Mouse (Mus musculus): ENCODE measurements around the gene Lgmn. TPM values are rescaled to one million over a fixed set of nuclear protein-coding genes. Genes with fewer than 3 reads are reported as not detected.

Lgmn gene
- 127 and 141 TPM in 2 replicates for polyA plus RNA-seq (2015; fragmentation: Nextera tagmentation; extraction: Ambion mirVana)

DNA sequence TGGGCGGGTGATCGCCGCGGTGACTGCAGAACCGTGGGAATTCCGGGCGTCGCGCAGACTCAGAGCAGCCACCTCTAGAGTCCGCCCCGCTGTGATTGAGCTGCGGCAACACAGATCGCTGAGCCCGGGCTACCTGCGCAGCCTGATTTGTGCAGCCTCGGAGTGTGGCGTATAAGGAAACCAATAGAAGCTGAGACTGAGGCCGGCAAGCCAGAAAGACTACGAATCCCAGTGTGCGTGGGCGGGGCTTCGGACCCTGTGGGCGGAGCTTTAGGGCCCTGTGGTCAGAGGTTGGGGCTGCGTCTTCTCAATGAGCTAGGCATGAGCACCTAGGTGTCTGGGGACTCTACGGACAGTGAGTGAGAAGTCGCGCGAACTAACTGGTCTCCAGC is at the start of gene Lgmn:
Gene Lgmn (minus strand): TSS at position 182 of the 392 bp plus-strand sequence.
- peak; percentile 100 for ATAC-seq

DNA sequence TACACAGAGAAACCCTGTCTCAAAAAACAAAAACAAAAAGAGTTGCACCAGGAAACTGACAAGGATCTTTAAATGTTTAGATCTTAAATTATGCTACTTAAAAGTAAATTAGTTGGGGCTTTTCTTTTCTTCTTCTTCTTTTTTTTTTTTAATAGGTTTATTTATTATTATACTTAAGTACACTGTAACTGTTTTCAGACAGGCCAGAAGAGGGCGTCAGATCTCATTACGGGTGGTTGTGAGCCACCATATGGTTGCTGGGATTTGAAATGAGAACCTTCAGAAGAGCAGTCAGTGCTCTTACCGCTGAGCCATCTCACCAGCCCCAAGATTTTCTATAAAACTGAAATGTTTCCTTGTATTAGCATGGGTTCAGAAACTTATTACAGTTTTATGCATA is 45.3 kb upstream of the Lgmn start:
- Histone ChIP-seq H3K4me3 (ENCODE audit: low read length) (no peak overlapping the region), H3K4me1 (ENCODE audit: control insufficient read depth, insufficient read depth, low read depth, low read length) (no peaks in the 10 kb centered on the region), H3K27ac (ENCODE audit: low read depth, low read length) (no peak overlapping the region), H3K9me3 (ENCODE audit: control insufficient read depth, low read length) (no peaks in the 10 kb centered on the region), H3K9ac (ENCODE audit: low read depth, low read length) (no peak overlapping the region), H3K36me3 (ENCODE audit: control insufficient read depth, insufficient read depth, low read length) (peaks cover 54% of the 10 kb centered on the region), H3K27me3 (replicated peaks; ENCODE audit: control insufficient read depth, insufficient read depth, low read length) (no peaks in the 10 kb centered on the region), H3K4me2 (ENCODE audit: low read length) (no peak overlapping the region)
- WGBS: 67% methylated on average over 3 of the region's 3 CpGs
- ATAC-seq: no peak

More for the DNA sequence above, at the start of gene Lgmn:
- Histone ChIP-seq H3K9ac (ENCODE audit: low read depth, low read length) (peak within 1 kb of the TSS; percentile 81), H3K9me3 (ENCODE audit: control insufficient read depth, low read length) (no peaks in the 10 kb centered on the region), H3K36me3 (ENCODE audit: control insufficient read depth, insufficient read depth, low read length) (no peaks in the 10 kb centered on the region), H3K4me2 (ENCODE audit: low read length) (peak within 1 kb of the TSS; percentile 75), H3K27me3 (replicated peaks; ENCODE audit: control insufficient read depth, insufficient read depth, low read length) (no peaks in the 10 kb centered on the region), H3K27ac (ENCODE audit: low read depth, low read length) (peak within 1 kb of the TSS; percentile 87), H3K4me1 (ENCODE audit: control insufficient read depth, insufficient read depth, low read depth, low read length) (peaks cover 10% of the 10 kb centered on the region), H3K4me3 (ENCODE audit: low read length) (peak within 1 kb of the TSS; percentile 78)
- WGBS: 0% methylated on average over 28 of the region's 28 CpGs

DNA sequence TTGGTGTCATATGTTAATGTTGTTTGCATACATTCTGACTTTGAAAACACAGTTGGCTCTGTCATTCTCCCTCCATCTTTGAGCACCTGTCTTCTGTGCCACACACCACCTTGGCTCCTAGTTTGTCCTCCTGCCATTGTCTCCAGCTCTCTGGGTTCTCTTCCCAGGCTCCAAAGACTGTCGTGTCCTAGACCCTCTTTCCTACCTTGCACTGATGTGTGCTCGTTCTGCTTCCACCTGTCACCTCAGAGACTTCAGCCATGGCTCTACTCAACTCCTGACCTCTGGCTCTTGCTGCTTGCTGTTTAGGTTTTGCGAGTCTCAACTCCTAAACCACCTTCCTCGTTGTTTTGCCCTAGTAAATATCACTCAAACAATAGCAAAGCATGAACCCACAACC is 40.9 kb upstream of the Lgmn start:
- Histone ChIP-seq H3K9ac (ENCODE audit: low read depth, low read length) (no peak overlapping the region), H3K27ac (ENCODE audit: low read depth, low read length) (no peak overlapping the region), H3K36me3 (ENCODE audit: control insufficient read depth, insufficient read depth, low read length) (peaks cover 41% of the 10 kb centered on the region), H3K4me3 (ENCODE audit: low read length) (no peak overlapping the region), H3K27me3 (replicated peaks; ENCODE audit: control insufficient read depth, insufficient read depth, low read length) (no peaks in the 10 kb centered on the region), H3K9me3 (ENCODE audit: control insufficient read depth, low read length) (no peaks in the 10 kb centered on the region), H3K4me2 (ENCODE audit: low read length) (no peak overlapping the region), H3K4me1 (ENCODE audit: control insufficient read depth, insufficient read depth, low read depth, low read length) (no peaks in the 10 kb centered on the region)
- ATAC-seq: no peak
- WGBS: 96% methylated on average over 4 of the region's 4 CpGs

DNA sequence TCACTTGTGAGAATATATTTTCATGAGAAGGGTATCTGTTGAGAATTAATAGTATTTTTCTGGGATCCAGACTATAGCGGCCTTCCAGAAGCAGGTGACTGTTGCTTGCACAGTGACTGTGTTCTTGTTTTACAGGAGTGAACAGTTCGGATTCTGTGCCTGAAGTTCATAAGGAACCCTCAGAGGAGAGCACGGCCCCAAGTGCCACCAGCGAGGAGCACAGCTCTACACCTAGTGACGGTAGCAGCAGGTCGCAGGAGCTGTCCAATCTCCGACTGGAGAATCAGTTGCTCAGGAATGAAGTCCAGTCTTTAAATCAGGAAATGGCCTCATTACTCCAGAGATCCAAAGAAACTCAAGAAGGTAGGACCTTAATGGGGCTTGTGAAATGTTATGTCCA is 34.8 kb upstream of the Lgmn start:
- H3K4me3 ChIP-seq (ENCODE audit: low read length): no peak overlapping the region
- no peak overlapping the region for H3K9ac ChIP-seq (ENCODE audit: low read depth, low read length)
- no peak overlapping the region for H3K27ac ChIP-seq (ENCODE audit: low read depth, low read length)
- peaks cover 6% of the 10 kb centered on the region for H3K4me1 ChIP-seq (ENCODE audit: control insufficient read depth, insufficient read depth, low read depth, low read length)
- H3K4me2 ChIP-seq (ENCODE audit: low read length): no peak overlapping the region
- no peaks in the 10 kb centered on the region for H3K9me3 ChIP-seq (ENCODE audit: control insufficient read depth, low read length)
- H3K27me3 ChIP-seq (replicated peaks; ENCODE audit: control insufficient read depth, insufficient read depth, low read length): no peaks in the 10 kb centered on the region
- H3K36me3 ChIP-seq (ENCODE audit: control insufficient read depth, insufficient read depth, low read length): peaks cover 27% of the 10 kb centered on the region
- 91% methylated on average over 7 of the region's 7 CpGs for WGBS
- no peak for ATAC-seq

DNA sequence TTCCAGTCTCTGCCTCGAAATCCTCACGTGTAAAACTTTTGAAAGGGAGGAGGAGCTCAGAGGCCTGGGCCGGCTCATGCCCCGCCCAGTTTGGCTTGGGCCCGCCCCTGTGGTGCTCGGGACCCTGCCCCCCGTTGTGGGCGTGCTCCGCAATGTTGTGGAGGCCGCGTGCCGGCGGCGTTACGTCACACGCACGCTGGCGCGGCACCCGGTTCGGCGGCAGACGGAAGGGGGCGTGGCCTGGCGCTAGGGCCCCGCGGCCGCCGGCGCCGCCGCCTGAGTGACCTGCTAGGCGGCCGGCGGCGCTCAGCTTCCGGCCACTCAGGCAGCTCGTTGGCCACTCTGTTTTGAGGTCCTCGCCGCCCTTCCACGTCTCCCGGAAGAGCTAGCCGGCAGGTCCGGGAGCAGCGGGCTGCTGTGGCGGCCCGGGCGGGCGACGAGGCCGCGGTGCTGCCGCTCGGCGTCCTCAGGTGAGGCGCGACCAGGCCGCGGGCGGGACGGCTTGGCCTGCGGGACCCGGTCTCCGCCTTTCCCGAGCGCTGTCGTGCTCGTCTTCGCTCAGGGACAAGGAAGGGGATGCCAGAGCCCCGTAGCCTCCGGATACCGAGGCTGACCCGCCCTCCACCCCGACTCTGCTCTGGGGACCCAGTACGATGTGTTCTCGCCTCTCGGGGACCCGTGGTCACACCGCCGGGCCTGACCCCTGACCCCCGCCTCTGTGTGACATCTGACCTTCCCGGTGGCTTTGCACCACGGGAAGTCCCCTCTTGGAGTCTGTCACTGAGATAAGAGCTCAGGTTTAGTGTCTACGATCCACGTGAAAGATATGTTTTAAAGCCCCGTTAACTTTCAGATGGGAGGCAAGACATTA is 29.5 kb upstream of the Lgmn start, which contains the start of gene Golga5:
Gene Golga5 (plus strand): TSS at position 242 of the 871 bp plus-strand sequence.
- Histone ChIP-seq H3K9ac (ENCODE audit: low read depth, low read length) (peak within 1 kb of the TSS; percentile 90), H3K36me3 (ENCODE audit: control insufficient read depth, insufficient read depth, low read length) (peaks cover 13% of the 10 kb centered on the region; the same call in 1 of the 2 replicates), H3K4me3 (ENCODE audit: low read length) (peak within 1 kb of the TSS; percentile 87), H3K4me2 (ENCODE audit: low read length) (peak within 1 kb of the TSS; percentile 75), H3K27ac (ENCODE audit: low read depth, low read length) (peak within 1 kb of the TSS; percentile 75), H3K4me1 (ENCODE audit: control insufficient read depth, insufficient read depth, low read depth, low read length) (peaks cover 6% of the 10 kb centered on the region), H3K9me3 (ENCODE audit: control insufficient read depth, low read length) (no peaks in the 10 kb centered on the region), H3K27me3 (replicated peaks; ENCODE audit: control insufficient read depth, insufficient read depth, low read length) (no peaks in the 10 kb centered on the region)
- WGBS: 0% methylated on average over 41 of the region's 86 CpGs
- peak; percentile 98 for ATAC-seq

DNA sequence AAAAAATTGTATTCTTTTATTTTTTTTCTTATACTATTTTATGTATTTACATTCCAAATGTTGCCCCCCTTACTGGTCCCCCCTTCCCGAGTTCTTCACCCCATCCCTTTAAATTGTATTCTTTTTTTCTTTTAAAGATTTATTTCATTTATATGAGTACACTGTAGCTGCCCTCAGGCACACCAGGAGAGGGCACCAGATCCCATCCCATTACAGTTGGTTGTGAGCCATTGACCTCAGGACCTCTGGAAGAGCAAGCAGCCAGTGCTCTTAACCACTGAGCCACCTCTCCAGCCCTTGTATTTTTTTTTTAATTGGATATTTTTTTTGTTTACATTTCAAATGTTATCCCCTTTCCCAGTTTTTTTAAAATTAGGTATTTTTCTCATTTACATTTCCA is 28.5 kb upstream of the Lgmn start:
- ATAC-seq: no peak
- Histone ChIP-seq H3K36me3 (ENCODE audit: control insufficient read depth, insufficient read depth, low read length) (peaks cover 8% of the 10 kb centered on the region; the same call in 1 of the 2 replicates), H3K9me3 (ENCODE audit: control insufficient read depth, low read length) (no peaks in the 10 kb centered on the region), H3K9ac (ENCODE audit: low read depth, low read length) (no peak overlapping the region), H3K27ac (ENCODE audit: low read depth, low read length) (no peak overlapping the region), H3K4me1 (ENCODE audit: control insufficient read depth, insufficient read depth, low read depth, low read length) (peaks cover 6% of the 10 kb centered on the region), H3K27me3 (replicated peaks; ENCODE audit: control insufficient read depth, insufficient read depth, low read length) (no peaks in the 10 kb centered on the region), H3K4me3 (ENCODE audit: low read length) (no peak overlapping the region), H3K4me2 (ENCODE audit: low read length) (no peak overlapping the region)
- 86% methylated on average over 1 of the region's 1 CpGs for WGBS

GRCm38 (mm10) chr12:102464650-102465049 is 25.0 kb upstream of the Lgmn start:
- Histone ChIP-seq H3K27me3 (replicated peaks; ENCODE audit: control insufficient read depth, insufficient read depth, low read length) (no peaks in the 10 kb centered on the region), H3K36me3 (ENCODE audit: control insufficient read depth, insufficient read depth, low read length) (no peaks in the 10 kb centered on the region), H3K27ac (ENCODE audit: low read depth, low read length) (no peak overlapping the region), H3K9me3 (ENCODE audit: control insufficient read depth, low read length) (no peaks in the 10 kb centered on the region), H3K9ac (ENCODE audit: low read depth, low read length) (no peak overlapping the region), H3K4me2 (ENCODE audit: low read length) (no peak overlapping the region), H3K4me3 (ENCODE audit: low read length) (no peak overlapping the region), H3K4me1 (ENCODE audit: control insufficient read depth, insufficient read depth, low read depth, low read length) (peaks cover under 1% of the 10 kb centered on the region)
- WGBS: 61% methylated on average over 4 of the region's 4 CpGs
- ATAC-seq: no peak

DNA sequence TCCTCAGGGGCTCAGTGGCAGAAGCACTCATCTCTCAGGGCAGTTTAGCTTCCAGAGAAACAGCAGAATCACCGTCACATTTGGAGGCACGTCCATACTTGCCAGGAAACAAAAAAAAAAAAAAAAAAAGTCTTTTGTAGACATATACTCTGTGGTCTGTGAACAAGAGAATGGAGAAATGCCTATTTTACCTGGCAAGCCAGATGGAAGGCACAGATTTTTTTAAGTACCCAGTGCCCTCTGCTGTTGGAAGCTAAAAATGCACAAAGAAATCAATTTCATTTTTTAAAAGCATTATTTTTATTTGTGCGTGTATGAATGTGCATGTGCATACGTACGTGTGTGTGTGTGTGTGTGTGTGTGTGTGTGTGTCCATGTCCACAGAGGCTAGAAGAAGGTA is 21.6 kb upstream of the Lgmn start:
- H3K4me3 ChIP-seq (ENCODE audit: low read length): no peak overlapping the region
- no peaks in the 10 kb centered on the region for H3K36me3 ChIP-seq (ENCODE audit: control insufficient read depth, insufficient read depth, low read length)
- no peaks in the 10 kb centered on the region for H3K27me3 ChIP-seq (replicated peaks; ENCODE audit: control insufficient read depth, insufficient read depth, low read length)
- no peak overlapping the region for H3K9ac ChIP-seq (ENCODE audit: low read depth, low read length)
- 66% methylated on average over 5 of the region's 5 CpGs for WGBS
- H3K4me2 ChIP-seq (ENCODE audit: low read length): no peak overlapping the region
- H3K4me1 ChIP-seq (ENCODE audit: control insufficient read depth, insufficient read depth, low read depth, low read length): no peaks in the 10 kb centered on the region
- H3K27ac ChIP-seq (ENCODE audit: low read depth, low read length): no peak overlapping the region
- ATAC-seq: no peak
- no peaks in the 10 kb centered on the region for H3K9me3 ChIP-seq (ENCODE audit: control insufficient read depth, low read length)

DNA sequence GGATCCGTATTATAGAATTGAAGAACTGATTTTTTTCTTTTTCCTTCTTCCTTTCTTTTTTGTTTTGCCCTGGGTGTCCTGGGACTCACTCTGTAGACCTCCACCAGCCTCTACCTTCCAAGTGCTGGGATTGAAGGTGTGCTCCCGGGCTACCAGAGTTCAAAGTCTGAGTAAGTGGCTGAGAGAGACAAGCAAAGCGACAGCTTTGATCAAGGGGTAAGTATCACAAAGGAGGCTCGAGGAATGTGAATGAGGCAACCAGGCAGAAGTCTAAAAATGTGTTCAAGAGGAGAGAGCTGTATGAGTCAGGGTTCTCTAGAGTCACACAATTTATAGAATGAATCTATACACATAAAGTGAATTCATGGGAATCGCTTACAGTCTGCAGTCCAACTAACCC is 20.4 kb upstream of the Lgmn start:
- H3K4me1 ChIP-seq (ENCODE audit: control insufficient read depth, insufficient read depth, low read depth, low read length): no peaks in the 10 kb centered on the region
- H3K27me3 ChIP-seq (replicated peaks; ENCODE audit: control insufficient read depth, insufficient read depth, low read length): no peaks in the 10 kb centered on the region
- H3K4me2 ChIP-seq (ENCODE audit: low read length): no peak overlapping the region
- H3K27ac ChIP-seq (ENCODE audit: low read depth, low read length): no peak overlapping the region
- WGBS: 83% methylated on average over 5 of the region's 5 CpGs
- no peak overlapping the region for H3K4me3 ChIP-seq (ENCODE audit: low read length)
- H3K36me3 ChIP-seq (ENCODE audit: control insufficient read depth, insufficient read depth, low read length): no peaks in the 10 kb centered on the region
- no peaks in the 10 kb centered on the region for H3K9me3 ChIP-seq (ENCODE audit: control insufficient read depth, low read length)
- no peak for ATAC-seq
- H3K9ac ChIP-seq (ENCODE audit: low read depth, low read length): no peak overlapping the region
